Mouse (Mus musculus): ENCODE data around the gene Eral1.
"Not testable (repeated sequence)": the region's sequence is repeated elsewhere in the genome, so short reads cannot be mapped to it uniquely, and the experiment has no call there.

Gene Eral1

GRCm38 (mm10) chr11:78094137-78094503, 13.9 kb upstream of the Eral1 start:
- in situ Hi-C loops (cut with MboI; ENCODE audit: low sequenced_read_pairs), result no loop called here

- in situ Hi-C loops (cut with MboI; ENCODE audit: low sequenced_read_pairs), result no loop called here
Measured at GRCm38 (mm10) chr11:78087756-78088281, 7.6 kb upstream of the Eral1 start.

GRCm38 (mm10) chr11:78086925-78087479, 6.8 kb upstream of the Eral1 start:
- in situ Hi-C loops (cut with MboI; ENCODE audit: low sequenced_read_pairs), result no loop called here

- in situ Hi-C loops (cut with MboI; ENCODE audit: low sequenced_read_pairs), result no loop called here
Measured at GRCm38 (mm10) chr11:78083595-78083994, 3.4 kb upstream of the Eral1 start.

- in situ Hi-C loops (cut with MboI; ENCODE audit: low sequenced_read_pairs), result no loop called here
Measured at GRCm38 (mm10) chr11:78074666-78075065, 5.5 kb downstream of the Eral1 start.

- in situ Hi-C loops (cut with MboI; ENCODE audit: low sequenced_read_pairs), result no loop called here
Measured at GRCm38 (mm10) chr11:78074277-78074652, 5.9 kb downstream of the Eral1 start.

GRCm38 (mm10) chr11:78073577-78074276, 6.5 kb downstream of the Eral1 start:
- in situ Hi-C loops (cut with MboI; ENCODE audit: low sequenced_read_pairs), result no loop called here

GRCm38 (mm10) chr11:78072425-78073130, 7.6 kb downstream of the Eral1 start:
- in situ Hi-C loops (cut with MboI; ENCODE audit: low sequenced_read_pairs), result no loop called here

GRCm38 (mm10) chr11:78071938-78072337, 8.2 kb downstream of the Eral1 start:
- in situ Hi-C loops (cut with MboI; ENCODE audit: low sequenced_read_pairs), result no loop called here

- in situ Hi-C loops (cut with MboI; ENCODE audit: low sequenced_read_pairs), result no loop called here
Measured at GRCm38 (mm10) chr11:78069646-78070045, 10.5 kb downstream of the Eral1 start.

- in situ Hi-C loops (cut with MboI; ENCODE audit: low sequenced_read_pairs), result no loop called here
Measured at GRCm38 (mm10) chr11:78069130-78069529, 11.1 kb downstream of the Eral1 start.

GRCm38 (mm10) chr11:78067566-78067965, 12.6 kb downstream of the Eral1 start:
- in situ Hi-C loops (cut with MboI; ENCODE audit: low sequenced_read_pairs), result no loop called here

GRCm38 (mm10) chr11:78066641-78067040, 13.5 kb downstream of the Eral1 start:
- in situ Hi-C loops (cut with MboI; ENCODE audit: low sequenced_read_pairs), result no loop called here

- in situ Hi-C loops (cut with MboI; ENCODE audit: low sequenced_read_pairs), result no loop called here
Measured at GRCm38 (mm10) chr11:78065906-78066305, 14.3 kb downstream of the Eral1 start.

- in situ Hi-C loops (cut with MboI; ENCODE audit: low sequenced_read_pairs), result no loop called here
Measured at GRCm38 (mm10) chr11:78062563-78062962, 17.6 kb downstream of the Eral1 start.

GRCm38 (mm10) chr11:78059833-78060757, 20.1 kb downstream of the Eral1 start:
- in situ Hi-C loops (cut with MboI; ENCODE audit: low sequenced_read_pairs), result loop anchor here (10.0 kb wide), 1 partner anchor 85 kb away; no protein-coding TSS in a partner anchor

- in situ Hi-C loops (cut with MboI; ENCODE audit: low sequenced_read_pairs), result loop anchor here (10.0 kb wide), 1 partner anchor 88 kb away; no protein-coding TSS in a partner anchor
Measured at GRCm38 (mm10) chr11:78056946-78057345, 23.2 kb downstream of the Eral1 start.

GRCm38 (mm10) chr11:78053078-78053477, 27.1 kb downstream of the Eral1 start:
- in situ Hi-C loops (cut with MboI; ENCODE audit: low sequenced_read_pairs), result loop anchor here (10.0 kb wide), 1 partner anchor 92 kb away; no protein-coding TSS in a partner anchor

- in situ Hi-C loops (cut with MboI; ENCODE audit: low sequenced_read_pairs), result not testable (repeated sequence)
Measured at GRCm38 (mm10) chr11:78048637-78049036, 31.5 kb downstream of the Eral1 start.

- in situ Hi-C loops (cut with MboI; ENCODE audit: low sequenced_read_pairs), result no loop called here
Measured at GRCm38 (mm10) chr11:78044758-78045251, 35.4 kb downstream of the Eral1 start.

All from CH12F3 (cell line).